Mouse (Mus musculus) cerebellum, postnatal 10 days (tissue): Measurements from ENCODE around the gene Dtnb.

Experiments used
- DNase-seq, 2 experiments: peaks; one replicate each; pipeline ENCODE4 v3.0.0; 2021; ENCODE audit warnings: mixed read lengths in 2 of 2

Gene Dtnb

GRCm38 (mm10) chr12:3776015-3776414 lies 203.8 kb downstream of the Dtnb start:
- DNase-seq = no peak

GRCm38 (mm10) chr12:3777682-3778081 lies 205.5 kb downstream of the Dtnb start:
- DNase-seq = no peak

- DNase-seq = no peak
These were observed 206.1 kb downstream of the Dtnb start for GRCm38 (mm10) chr12:3778286-3778685.

DNA sequence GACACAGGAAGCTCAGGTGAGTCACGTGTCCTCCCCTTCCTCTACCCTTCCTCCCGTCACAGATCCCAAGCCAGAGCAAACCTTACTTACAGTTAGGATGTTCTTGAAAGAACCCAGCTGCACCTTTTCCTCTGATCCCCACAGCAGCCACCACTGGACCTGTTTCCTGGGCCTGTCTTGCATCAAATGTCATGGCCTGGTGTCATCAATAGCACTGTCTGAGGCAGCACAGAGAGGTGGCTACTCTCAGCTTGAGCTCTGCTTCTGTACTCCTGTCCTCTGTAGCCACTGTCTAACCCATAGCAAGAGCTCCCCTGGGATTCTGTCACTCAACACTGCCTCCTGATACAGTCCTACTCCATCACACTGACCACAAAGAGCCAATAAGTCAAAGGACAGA lies 207.5 kb downstream of the Dtnb start:
- no peak for DNase-seq

GRCm38 (mm10) chr12:3780405-3780891 lies 208.3 kb downstream of the Dtnb start:
- DNase-seq = peak in 1 of 2 experiments; percentile 49

DNA sequence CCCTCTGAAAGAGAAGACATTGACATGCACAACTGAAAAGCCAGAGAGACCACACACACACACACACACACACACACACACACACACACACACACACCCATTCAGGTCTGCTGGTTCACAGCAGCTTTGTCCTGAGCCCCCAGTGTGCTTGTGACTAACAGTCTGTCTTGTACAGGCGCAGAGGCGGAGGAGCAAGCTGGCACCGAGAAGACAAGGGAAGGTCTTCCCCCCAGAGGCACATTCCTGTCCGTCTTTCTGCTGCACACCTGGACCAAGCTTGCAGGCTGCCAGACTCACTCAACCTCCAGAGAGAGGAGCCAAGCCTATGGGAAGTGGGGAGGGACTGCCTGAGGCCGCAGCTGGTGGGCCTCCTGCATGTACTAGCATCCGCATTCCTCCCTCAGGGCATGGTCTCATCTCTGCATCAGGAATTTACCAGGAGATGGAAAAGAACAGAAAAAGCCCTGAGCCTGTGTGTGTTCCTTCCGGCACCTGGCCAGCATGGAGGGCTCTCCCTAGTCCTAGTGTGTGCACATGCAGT lies 208.8 kb downstream of the Dtnb start:
- peak; percentile 30 to 41 for DNase-seq

DNA sequence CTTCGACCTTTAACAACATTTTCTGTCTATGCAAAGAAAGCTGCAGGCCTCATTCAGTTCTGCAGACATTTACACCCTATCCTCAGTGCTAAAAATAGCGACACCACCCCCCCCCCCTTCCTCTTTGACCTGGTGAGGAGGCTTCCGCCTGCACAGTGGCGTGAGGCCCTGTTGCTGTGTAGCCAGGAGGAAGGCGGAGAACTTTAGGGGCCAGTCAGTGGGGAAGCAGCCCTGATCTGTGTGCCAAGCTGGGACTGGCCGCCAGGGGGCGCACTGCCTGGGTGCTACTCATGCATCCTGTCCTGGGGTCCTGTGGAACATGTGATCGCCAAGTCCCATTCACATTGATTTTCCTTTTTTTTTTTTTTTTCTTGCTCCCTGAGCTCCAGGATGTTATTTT lies 209.3 kb downstream of the Dtnb start:
- peak; percentile 87 to 91 for DNase-seq

DNA sequence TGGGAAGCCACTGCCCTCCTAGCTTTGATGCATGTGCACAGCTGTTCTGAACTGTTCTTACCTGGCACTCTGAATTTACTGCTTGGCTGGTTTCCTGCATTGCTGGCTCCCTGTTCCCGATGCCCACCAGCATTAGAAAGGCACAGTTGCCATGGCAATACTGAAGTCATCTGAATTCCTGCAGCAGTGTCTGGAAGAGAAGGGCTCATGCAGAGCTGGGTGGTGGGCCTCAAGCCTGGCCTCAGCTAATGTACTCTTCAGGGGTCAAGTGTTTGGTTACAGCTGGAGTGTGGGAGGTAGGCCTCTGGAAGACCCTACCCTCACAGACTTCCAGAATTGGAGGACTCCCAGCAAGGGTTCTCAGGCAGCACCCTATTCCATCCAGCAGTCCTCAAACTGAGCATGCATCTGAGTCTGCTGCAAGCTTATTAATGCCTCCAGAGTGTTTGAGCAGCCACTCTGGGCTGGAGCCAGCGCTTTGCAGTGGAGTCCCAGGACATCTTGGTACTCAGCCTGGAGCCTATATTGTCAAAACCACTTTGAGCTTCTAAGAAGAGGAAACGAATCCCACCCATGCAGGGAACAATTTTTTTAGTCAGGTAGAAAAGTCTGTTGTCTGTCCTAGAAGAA lies 211.1 kb downstream of the Dtnb start:
- DNase-seq = peak in 1 of 2 experiments; percentile 33

- peak; percentile 59 to 75 for DNase-seq
These were observed 212.1 kb downstream of the Dtnb start for GRCm38 (mm10) chr12:3784258-3784657.

DNA sequence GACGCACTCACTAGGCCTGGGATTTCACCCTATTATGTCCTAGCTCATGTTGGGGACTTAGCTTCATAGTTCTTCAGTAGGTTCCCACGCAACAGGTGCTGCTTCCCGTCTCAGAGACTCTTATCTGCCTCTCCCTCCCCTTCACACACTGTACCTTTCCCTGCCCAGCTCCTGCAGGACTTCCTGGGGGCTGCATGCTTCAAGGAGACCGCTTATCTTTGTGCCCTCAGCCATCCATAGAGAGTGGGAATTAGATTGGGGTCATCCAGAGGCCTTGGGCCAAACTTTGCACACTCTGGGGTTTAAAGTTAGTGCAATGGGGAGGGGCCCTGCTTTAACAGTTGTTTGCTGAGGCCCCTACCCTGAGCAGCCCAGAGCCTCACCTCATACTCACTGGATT lies 212.5 kb downstream of the Dtnb start:
- no peak for DNase-seq

- DNase-seq = peak; percentile 50 to 62
These were observed 214.9 kb downstream of the Dtnb start for GRCm38 (mm10) chr12:3787041-3787440.

DNA sequence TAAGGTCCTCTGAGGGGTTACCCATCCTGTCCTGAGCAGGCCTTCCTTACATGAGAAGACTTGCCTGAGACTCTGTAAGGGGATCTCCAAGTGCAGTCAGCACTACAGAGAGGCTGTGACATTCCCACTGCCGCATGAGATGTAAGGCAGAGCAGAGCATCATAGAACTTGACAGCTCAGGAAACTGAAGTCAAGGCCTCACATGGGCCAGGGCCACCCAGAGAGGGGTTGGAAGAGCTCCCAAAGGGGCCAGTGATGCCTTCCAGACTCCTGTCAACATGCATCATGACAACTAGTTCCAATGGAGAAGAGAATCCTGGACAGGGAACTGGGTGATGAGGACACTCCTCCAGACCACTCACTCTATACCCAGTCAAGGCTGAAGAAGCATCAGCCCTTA lies 215.4 kb downstream of the Dtnb start:
- peak; percentile 73 to 74 for DNase-seq

GRCm38 (mm10) chr12:3788421-3789051 lies 216.4 kb downstream of the Dtnb start:
- peak; percentile 57 to 58 for DNase-seq

- peak in 1 of 2 experiments; percentile 34 for DNase-seq
These were observed 217.5 kb downstream of the Dtnb start for GRCm38 (mm10) chr12:3789626-3790185.

DNA sequence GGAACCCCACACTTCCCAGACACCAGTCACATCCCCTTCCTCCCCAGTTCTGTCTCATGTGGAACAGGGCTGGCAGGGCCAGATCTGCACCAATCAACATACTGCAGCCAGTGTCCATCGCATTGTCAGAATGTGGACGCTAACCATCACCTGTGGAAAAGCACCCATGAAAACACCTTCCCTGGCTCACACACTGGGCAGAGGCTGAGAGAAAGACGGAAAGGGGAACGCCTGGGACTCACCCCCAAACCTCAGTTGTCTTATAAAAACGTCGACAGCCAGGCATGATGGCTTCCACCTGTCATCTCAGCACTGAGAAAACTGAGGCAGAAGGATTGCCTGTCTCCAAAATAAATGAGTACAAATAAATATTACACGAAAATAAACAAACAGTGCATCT lies 219.1 kb downstream of the Dtnb start:
- peak in 1 of 2 experiments; percentile 37 for DNase-seq

DNA sequence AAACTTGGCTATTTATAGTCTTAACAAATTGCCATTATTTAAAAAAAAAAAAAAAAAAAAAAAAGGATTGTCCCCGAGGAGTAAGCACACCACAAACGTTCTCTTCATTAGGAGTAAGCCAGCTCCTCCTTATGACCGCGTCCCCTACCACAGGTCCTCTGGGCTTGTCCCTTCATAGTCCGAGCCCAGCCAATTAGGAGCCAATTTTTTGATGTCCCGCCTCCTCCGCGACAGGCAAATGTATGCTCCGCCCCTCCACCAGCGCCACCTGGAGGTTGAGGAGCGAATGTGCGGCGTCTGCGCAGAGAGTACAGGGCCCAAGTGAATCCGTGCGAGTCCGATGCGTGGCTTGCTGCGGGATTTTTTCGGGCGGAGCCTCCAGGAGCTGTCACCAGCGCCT lies 219.6 kb downstream of the Dtnb start:
- peak; percentile 99 for DNase-seq

DNA sequence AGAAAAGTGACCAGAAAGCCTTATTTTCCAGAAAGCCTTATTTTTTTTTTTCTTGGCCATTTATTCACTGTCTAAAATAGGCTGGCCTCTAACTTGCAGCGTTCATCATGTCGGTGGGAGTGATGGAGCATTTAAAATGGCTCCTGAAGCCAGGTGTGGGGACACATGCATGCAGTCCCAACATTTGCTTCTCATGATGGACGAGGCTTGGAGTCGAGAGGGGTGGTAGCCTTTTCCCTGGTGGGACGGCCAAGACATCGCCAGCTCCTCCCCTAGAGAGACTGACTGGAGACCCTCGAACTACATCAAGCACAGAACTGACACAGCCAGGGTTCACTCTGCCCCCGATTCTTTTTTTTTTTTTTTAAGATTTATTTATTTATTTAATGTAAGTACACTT lies 220.1 kb downstream of the Dtnb start:
- no peak for DNase-seq

GRCm38 (mm10) chr12:3795569-3795968 lies 223.4 kb downstream of the Dtnb start:
- DNase-seq = no peak

GRCm38 (mm10) chr12:3799551-3799950 lies 227.4 kb downstream of the Dtnb start:
- DNase-seq = no peak

DNA sequence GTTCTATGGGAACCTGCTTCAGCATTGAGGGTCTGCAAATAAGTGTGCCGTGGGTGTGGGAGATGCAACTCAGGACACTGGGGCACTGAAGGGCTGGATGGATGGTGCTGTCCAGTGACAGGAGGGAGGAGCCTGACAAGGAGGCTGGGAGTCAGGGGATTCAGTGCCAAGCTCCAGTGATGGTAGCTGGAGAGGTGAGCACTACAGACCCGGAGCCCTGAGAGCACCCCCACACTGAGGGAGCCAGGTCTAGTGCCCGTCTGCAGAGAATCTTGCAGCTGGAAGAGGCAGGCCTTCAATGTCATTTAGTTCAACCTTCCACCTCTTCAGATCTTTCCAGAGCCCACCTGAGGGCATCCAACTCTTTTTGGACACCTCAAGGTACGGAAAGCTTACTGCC lies 233.7 kb downstream of the Dtnb start, which contains the start of gene Dnmt3a:
TSS of gene Dnmt3a (plus strand) at position 156 of the 400 bp plus-strand sequence.
- DNase-seq = peak; percentile 49 to 52

DNA sequence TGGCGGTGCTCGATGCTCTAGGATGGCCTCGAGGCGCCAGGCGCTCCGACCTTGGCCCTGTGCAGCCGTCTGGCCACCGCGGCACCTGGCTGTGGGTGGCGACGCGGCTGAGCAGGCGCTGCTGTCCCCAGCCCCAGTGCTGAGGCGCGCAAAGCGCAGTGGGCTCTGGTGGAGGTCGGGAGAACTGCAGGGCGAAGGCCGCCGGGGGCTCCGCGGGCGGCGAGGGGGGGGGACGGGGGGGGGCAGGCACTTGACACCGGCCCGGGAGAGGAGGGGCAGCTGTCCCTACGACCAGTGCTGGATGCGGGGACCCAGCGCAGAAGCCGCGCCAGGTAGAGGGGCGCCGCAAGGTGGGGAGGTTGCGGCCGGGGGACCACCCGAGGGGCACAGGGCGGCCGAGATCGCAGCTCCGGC lies 234.1 kb downstream of the Dtnb start:
- peak; percentile 88 to 91 for DNase-seq

DNA sequence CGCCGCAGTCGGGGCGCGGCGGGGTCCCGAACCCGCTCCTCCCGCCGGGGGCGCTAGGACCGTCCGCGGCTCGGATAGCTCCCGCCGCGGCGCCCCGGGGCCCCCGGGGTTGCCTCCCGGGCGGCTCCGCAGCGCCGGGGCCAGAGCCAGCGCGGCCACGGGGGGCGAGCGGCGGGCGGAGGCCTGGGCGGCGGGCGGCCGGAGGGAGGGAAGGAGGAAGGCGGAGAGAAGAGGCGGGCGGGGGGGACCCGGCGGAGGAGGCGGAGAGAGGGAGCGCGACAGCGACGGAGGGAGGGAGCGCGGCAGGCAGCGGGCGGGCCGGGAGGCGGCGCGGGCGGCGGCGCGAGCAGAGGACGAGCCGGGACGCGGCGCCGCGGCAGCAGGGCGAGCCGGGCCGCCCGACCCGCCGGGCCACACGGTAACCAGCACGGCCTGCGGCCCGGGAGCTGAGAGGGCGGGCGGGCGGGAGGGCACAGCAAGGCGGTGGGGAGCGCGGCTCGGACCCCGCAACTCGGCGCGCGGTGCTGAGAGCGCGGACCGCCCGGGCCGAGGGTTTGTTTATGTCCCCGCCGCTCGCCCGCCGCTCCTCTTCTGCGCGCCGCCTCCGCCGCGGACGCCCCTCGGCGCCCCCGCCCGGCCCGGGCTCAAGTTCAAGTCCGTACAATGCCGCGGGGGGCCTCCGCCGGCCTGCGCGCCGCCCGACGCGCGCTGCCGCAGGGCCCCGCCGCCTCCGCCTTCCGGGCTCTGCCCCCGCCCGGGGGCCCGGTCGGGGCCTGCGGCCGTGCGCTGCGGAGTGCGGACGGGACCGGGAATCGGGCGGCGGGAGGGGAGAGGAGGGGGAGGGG lies 234.7 kb downstream of the Dtnb start:
- DNase-seq = peak; percentile 82 to 88
